Mouse (Mus musculus) erythroblast, embryonic 14.5 days (primary cell): ENCODE measurements at regions not wholly inside any gene's neighbourhood (a gene's known extent, or its start where the extent isn't known, plus 50 kb on each side); places are given as distances from the start of the nearest gene placed in this dataset.

Experiments
- GATA1 ChIP-seq: IDR thresholded peaks from 2 replicates; pipeline ENCODE4 v1.6.1; 2012; ENCODE audit warnings: low read length, inconsistent platforms, mixed read lengths
- TAL1 ChIP-seq: IDR thresholded peaks from 3 replicates; pipeline ENCODE4 v1.6.1; 2012; ENCODE audit warnings: low read length, inconsistent platforms, mixed read lengths

- no peak for TF ChIP-seq TAL1
- no peak for TF ChIP-seq GATA1
These were observed 102.2 kb upstream of the Kit start for GRCm38 (mm10) chr5:75472484-75472883.
